Mouse (Mus musculus) forebrain, postnatal 0 days (tissue): ENCODE measurements at regions not wholly inside any gene's neighbourhood (a gene's known extent, or its start where the extent isn't known, plus 50 kb on each side); places are given as distances from the start of the nearest gene placed in this dataset.
A peak's percentile ranks its signal among the peaks of the same experiment; 100 is the strongest.
"Not testable (repeated sequence)": the region's sequence is repeated elsewhere in the genome, so short reads cannot be mapped to it uniquely, and the experiment has no call there.

ENCODE experiments used
- ATAC-seq: fragments of 200-750 bp; cut with Nextera tagmentation; 2 replicates; pipeline ENCODE4 v1.8.0; 2017; ENCODE audit warnings: mild to moderate bottlenecking, moderate library complexity
- DNase-seq: peaks from one replicate; pipeline ENCODE4 v3.0.0-alpha.2; 2015
- H3K27ac ChIP-seq: fragments of 300-500 bp; sonication (generic); 2 replicates; pipeline ENCODE4 v1.5.1; 2014; ENCODE audit warnings: low read depth, mild to moderate bottlenecking, antibody characterized with exemption, low read length, moderate library complexity, mixed read lengths
- H3K27me3 ChIP-seq: fragments of 300-500 bp; sonication (generic); 2 replicates; pipeline ENCODE4 v1.6.1; 2014; ENCODE audit warnings: mild to moderate bottlenecking, low read length, mixed read lengths; ENCODE audit not compliant: insufficient read depth
- H3K36me3 ChIP-seq: fragments of 300-500 bp; sonication (generic); 2 replicates; pipeline ENCODE4 v1.6.1; 2014; ENCODE audit warnings: mild to moderate bottlenecking, moderate library complexity; ENCODE audit not compliant: insufficient read depth
- H3K4me1 ChIP-seq: fragments of 300-500 bp; sonication (generic); 2 replicates; pipeline ENCODE4 v1.6.1; 2014; ENCODE audit warnings: antibody characterized with exemption; ENCODE audit not compliant: insufficient read depth
- H3K4me2 ChIP-seq: fragments of 300-500 bp; sonication (generic); 2 replicates; pipeline ENCODE4 v1.6.1; 2014; ENCODE audit warnings: low read depth, mild to moderate bottlenecking, moderate library complexity
- H3K4me3 ChIP-seq: fragments of 300-500 bp; sonication (generic); 2 replicates; pipeline ENCODE4 v1.5.1; 2014; ENCODE audit warnings: low read depth, low read length, mixed read lengths
- H3K9ac ChIP-seq: fragments of 300-500 bp; sonication (generic); 2 replicates; pipeline ENCODE4 v1.6.1; 2014; ENCODE audit warnings: mild to moderate bottlenecking
- H3K9me3 ChIP-seq: fragments of 300-500 bp; sonication (generic); 2 replicates; pipeline ENCODE4 v1.6.1; 2016; ENCODE audit warnings: low read length
- CTCF ChIP-seq: sonication (generic); IDR thresholded peaks from 2 replicates; pipeline ENCODE4 v1.5.1; 2016; ENCODE audit warnings: antibody characterized with exemption, control low read depth, low read depth
- WGBS: fragments of 180-500 bp; shearing (Covaris S2); extraction: QIAGEN DNeasy Blood & Tissue Kit; methylation state at CpG from one replicate; pipeline ENCODE4 v1.1.7; 2014; 5-methylcytosine and 5-hydroxymethylcytosine counted together

- Histone ChIP-seq H3K36me3 (no peaks in the 10 kb centered on the region), H3K9ac (no peak overlapping the region), H3K4me1 (no peaks in the 10 kb centered on the region), H3K9me3 (no peaks in the 10 kb centered on the region), H3K27ac (no peak overlapping the region), H3K4me2 (no peak overlapping the region), H3K27me3 (no peaks in the 10 kb centered on the region), H3K4me3 (no peak overlapping the region)
- no peak for TF ChIP-seq CTCF
- no peak for DNase-seq
- 73% methylated on average over 5 of the region's 5 CpGs for WGBS
- no peak for ATAC-seq
Measured at GRCm38 (mm10) chr3:21950571-21950970, 125.9 kb upstream of the Tbl1xr1 start.

DNA sequence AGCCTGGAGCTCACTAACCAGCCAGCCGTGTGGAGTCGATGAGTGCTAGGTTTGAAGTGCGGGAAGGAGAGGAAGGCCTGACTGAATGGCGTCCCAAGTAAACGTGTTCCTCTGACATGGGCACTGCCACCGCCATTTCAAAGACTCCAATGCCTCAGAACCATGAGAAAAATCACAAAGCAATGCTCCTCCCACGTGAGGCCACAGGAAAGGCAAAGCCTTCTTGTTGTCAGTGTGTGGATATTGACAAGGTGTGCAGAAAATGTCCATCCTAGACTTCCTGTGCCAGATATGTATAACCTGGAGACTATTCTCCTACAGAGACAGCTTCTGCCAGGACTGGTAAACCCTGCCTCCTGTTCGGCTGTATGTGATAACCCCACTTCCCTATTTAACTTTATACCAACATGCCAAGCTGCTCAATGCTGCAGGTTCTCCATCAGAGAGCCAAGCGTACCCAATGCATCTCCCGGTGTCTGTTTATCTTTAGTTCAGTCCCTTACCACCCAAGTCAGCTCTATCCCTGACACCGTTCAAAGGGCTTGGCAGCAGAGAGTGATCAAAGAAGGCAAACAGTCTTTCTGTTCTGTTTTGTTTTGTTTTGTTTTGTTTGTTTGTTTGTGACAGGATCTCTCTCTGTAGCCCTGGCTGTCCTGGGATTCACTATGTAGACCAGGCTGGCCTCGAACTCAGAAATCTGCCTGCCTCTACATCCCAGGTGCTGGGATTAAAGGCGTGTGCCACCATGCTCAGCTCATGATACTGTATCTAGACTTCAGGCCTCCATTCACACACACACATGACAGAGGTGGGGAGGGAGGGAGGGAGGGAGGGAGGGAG, 124.8 kb upstream of the Tbl1xr1 start:
- H3K4me3 ChIP-seq, result no peak overlapping the region
- no peaks in the 10 kb centered on the region for H3K27me3 ChIP-seq
- no peak overlapping the region for H3K9ac ChIP-seq
- no peaks in the 10 kb centered on the region for H3K36me3 ChIP-seq
- no peaks in the 10 kb centered on the region for H3K4me1 ChIP-seq
- H3K27ac ChIP-seq, result no peak overlapping the region
- no peaks in the 10 kb centered on the region for H3K9me3 ChIP-seq
- no peak overlapping the region for H3K4me2 ChIP-seq
- WGBS, result 89% methylated on average over 13 of the region's 13 CpGs
- no peak for DNase-seq
- ATAC-seq, result no peak
- no peak for TF ChIP-seq CTCF

- 38% methylated on average over 8 of the region's 8 CpGs for WGBS
- H3K4me3 ChIP-seq, result no peak overlapping the region
- H3K4me2 ChIP-seq, result no peak overlapping the region
- no peaks in the 10 kb centered on the region for H3K9me3 ChIP-seq
- no peaks in the 10 kb centered on the region for H3K4me1 ChIP-seq
- ATAC-seq, result peak; percentile 71
- TF ChIP-seq CTCF, result no peak
- no peaks in the 10 kb centered on the region for H3K27me3 ChIP-seq
- no peak for DNase-seq
- H3K36me3 ChIP-seq, result no peaks in the 10 kb centered on the region
- no peak overlapping the region for H3K9ac ChIP-seq
- H3K27ac ChIP-seq, result no peak overlapping the region
Measured at GRCm38 (mm10) chr3:21952695-21953415, 123.6 kb upstream of the Tbl1xr1 start.

DNA sequence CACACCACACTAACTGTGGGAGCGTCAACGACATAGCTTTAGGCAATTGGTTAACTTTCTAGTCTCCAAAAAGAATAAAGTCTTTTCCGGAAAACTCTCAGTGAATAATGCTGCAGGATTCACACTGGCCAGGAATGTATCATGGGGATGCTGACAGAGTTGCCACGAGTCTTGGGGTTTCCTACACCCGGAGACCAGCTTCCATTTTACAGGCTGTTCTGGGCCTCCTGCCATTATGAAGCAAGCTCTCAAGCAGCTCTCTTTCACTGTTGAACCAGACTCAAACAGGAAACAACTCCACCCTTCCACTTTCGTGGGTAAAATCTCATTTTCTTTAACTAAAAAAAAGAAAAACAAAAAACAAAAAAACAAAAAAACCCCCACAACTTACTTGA, 123.0 kb upstream of the Tbl1xr1 start:
- Histone ChIP-seq H3K27me3 (no peaks in the 10 kb centered on the region), H3K4me1 (no peaks in the 10 kb centered on the region), H3K27ac (no peak overlapping the region), H3K4me2 (no peak overlapping the region), H3K36me3 (no peaks in the 10 kb centered on the region), H3K9me3 (no peaks in the 10 kb centered on the region), H3K9ac (no peak overlapping the region), H3K4me3 (no peak overlapping the region)
- ATAC-seq (no peak), DNase-seq (no peak)
- 78% methylated on average over 6 of the region's 6 CpGs for WGBS
- TF ChIP-seq CTCF, result no peak

- DNase-seq (no peak), ATAC-seq (no peak)
- Histone ChIP-seq H3K4me3 (no peak overlapping the region), H3K9ac (no peak overlapping the region), H3K4me1 (no peaks in the 10 kb centered on the region), H3K4me2 (no peak overlapping the region), H3K36me3 (no peaks in the 10 kb centered on the region), H3K27ac (no peak overlapping the region), H3K27me3 (no peaks in the 10 kb centered on the region), H3K9me3 (no peaks in the 10 kb centered on the region)
- no peak for TF ChIP-seq CTCF
- 55% methylated on average over 2 of the region's 2 CpGs for WGBS
Measured at GRCm38 (mm10) chr3:21955681-21956080, 120.8 kb upstream of the Tbl1xr1 start.

DNA sequence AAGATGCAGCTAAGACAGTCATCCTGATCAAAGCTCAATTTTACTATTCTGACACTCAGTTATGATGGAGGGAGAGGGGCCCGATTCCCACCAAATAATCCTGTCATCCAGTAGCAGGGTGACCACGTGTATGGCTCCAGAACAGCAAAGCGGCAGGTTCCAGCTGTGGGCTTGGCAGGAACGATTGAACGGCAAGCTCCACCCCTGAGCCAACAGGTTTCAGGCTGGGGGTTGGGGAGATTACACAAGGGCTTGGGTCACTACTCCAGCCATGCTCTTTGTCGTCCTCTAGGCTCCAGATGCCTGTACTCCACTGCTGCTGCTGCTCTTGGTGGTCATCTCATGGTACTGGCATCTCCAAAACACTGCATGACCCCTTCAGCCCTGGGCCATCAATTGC, 119.3 kb upstream of the Tbl1xr1 start:
- not testable (repeated sequence) for DNase-seq, H3K9me3 ChIP-seq, H3K4me2 ChIP-seq, H3K36me3 ChIP-seq, H3K4me3 ChIP-seq, H3K27me3 ChIP-seq, H3K4me1 ChIP-seq, ATAC-seq, H3K27ac ChIP-seq, H3K9ac ChIP-seq
- 68% methylated on average over 6 of the region's 6 CpGs for WGBS

DNA sequence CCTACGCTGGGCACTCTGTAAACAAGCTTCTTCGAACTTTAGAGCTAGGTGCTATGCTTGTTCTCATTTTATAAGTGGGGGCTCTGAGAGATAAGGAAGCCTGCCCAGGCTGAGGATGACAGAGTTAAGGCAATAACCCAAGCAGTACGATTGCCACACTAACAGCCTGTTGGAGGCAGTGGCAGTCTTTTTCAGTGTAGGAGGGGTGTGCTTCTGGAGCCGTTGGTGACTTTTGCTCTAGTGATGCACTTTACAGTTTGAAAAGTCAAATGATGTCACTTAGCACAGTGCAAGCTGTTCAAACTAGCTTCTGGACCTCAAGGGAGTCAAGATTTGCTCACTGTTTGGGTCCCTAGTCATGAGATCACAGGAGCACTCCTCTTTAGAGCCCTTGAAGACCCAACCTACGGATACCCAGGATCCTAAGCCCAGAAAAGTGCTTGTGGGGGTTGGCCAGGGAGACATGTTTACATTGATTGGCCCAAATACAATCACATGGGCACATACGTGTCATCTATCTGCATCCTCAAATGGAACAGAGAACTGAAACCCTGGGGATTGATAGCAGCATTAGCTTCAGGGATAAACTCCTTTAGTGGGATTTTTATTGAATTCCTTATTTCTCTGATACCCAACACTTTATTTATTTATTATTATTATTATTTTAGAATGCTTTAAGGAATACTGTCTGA, 117.7 kb upstream of the Tbl1xr1 start:
- 91% methylated on average over 6 of the region's 6 CpGs for WGBS
- DNase-seq, result no peak
- Histone ChIP-seq H3K4me2 (no peak overlapping the region), H3K36me3 (no peaks in the 10 kb centered on the region), H3K27ac (no peak overlapping the region), H3K9ac (no peak overlapping the region), H3K9me3 (no peaks in the 10 kb centered on the region), H3K27me3 (no peaks in the 10 kb centered on the region), H3K4me1 (no peaks in the 10 kb centered on the region), H3K4me3 (no peak overlapping the region)
- no peak for TF ChIP-seq CTCF
- no peak for ATAC-seq
